Mouse (Mus musculus): ENCODE data around the gene Grtp1.

DNA sequence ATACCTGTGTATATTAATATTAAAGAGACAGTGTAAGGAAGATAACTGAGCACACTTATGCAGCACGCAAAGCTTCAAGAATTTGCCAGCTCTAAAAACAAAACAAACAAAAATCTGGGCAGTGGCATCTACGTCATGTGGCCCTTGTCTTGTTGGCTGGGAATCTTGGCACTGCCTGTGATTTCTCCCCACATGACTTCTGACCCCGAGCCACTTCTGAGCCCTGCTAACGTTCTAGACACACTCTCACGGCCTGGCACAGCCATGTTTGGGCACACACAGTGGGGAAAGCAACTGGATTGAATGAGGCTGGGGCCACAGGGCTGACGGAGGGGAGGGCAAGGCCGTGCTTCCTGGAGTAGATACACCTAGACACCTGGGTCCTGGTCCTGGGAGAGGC, 40.3 kb upstream of the Grtp1 start:
- TF ChIP-seq CTCF (IDR thresholded peaks at IDR 0.05; ENCODE audit: low read depth, low read length) (no peak), POLR2A (IDR thresholded peaks at IDR 0.05; ENCODE audit: insufficient read depth, low read length) (no peak), EP300 (IDR thresholded peaks at IDR 0.05; ENCODE audit: insufficient read depth, low read depth, low read length) (no peak)

Measured in ES-Bruce4 (cell line).